Mouse (Mus musculus): ENCODE measurements around the gene Gsap.
"Not testable (repeated sequence)": the region's sequence is repeated elsewhere in the genome, so short reads cannot be mapped to it uniquely, and the experiment has no call there.

Gsap gene

GRCm38 (mm10) chr5:21320138-21320537, 134.1 kb downstream of the Gsap start:
- DNase-seq (ENCODE audit: low spot score in 2 of 2) = no peak

DNA sequence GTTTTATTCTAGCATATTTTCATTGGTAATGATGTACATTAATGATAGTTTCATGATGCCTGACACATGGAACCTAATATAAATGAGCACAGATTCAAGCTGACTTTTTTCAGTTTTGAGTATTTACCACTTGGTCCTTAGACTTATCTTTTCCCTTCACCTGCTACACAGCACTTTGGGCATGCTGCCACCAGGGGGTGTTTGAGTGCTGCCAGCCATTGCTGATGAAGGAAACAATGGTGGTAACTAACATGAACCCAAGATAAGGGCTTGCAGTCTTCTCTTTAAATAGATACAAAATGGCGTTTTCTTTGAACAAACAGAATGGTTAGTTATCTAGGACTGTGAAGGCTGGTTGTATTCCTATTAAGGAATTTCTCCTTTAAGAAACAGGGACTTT, 140.4 kb downstream of the Gsap start:
- no peak for DNase-seq (ENCODE audit: low spot score in 2 of 2)

DNA sequence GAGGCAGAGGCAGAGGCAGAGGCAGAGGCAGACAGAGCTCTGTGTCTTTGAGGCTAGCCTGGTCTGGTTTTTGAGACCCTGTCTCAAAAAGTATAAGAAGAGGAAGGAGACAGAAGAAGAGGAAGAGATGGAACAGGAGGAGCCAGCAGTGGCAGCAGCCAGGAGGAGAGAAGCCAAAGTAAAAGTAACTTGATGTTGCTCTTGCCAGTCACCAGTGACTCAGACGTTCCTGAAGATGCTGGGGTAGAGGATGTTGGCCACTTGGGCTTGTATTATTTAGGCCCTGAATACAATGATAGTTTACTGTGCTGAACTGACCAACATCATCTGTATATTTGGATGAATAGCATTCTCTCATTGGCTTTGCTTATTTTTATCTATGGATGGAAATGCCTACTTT, 142.5 kb downstream of the Gsap start:
- no peak for DNase-seq (ENCODE audit: low spot score in 2 of 2)

DNA sequence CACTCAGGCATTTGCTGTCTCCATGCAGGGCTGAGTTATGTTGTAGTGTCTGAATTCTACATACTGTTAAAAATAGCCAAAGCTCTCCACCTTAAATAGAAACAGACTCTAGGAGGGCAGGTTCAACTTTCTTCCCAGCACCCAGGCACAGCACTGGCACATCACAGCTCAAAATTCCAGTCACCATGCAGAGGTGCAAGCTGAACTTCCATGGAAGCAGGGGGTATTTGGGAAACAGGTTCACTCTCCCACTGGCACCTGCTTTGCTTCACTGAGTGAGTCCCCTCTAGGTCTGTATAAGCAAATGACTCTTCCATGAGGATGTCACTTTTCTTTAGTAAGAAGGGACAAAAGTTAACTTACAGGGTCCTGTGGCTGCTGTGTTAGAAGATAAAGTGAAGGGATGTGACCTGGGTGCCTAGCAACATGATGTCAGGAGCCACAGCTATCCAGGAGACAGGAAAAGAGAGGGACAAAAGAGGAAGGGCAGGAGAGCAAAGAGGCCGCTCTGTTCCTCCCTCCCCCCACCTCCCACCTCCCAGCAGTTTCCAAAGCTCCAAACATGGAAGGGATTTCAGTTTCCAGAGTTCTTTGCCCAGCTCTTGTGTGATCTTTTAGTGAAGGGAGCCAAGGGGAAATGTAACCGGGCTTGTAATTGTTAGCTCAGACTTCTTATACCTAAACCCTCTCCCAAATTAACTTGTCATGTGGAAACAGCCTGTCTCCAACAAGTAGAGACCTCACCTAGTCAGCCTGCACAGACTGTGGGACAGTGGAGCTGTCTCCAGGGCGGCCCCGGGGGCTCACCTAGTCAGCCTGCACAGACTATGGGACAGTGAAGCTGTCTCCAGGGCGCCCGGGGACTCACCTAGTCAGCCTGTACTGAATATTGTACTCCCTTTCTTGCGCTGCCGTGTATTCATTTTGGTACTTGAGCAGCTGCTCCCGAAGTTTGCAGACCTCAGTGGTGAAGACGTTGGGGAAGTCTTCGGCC, 143.9 kb downstream of the Gsap start:
- DNase-seq (ENCODE audit: low spot score in 2 of 2) = no peak

DNA sequence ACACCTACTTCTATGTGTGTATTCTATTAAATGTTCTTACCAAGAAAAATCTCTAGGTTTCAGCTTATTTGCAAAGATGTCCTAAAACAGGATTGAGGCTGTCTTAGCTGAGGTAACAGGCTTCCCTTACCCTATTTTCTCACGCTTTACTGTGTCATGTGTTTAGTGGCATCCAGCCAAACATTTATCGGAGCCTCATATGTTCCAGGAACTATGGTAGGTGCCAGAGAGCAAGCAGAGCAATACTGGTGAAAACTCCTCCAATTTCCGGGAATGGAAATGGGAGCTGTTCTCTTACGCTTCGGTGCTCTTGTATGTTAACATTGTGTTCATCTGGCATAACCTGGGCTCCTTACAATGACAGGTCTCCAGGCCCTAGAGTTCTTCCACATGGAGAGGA, 145.6 kb downstream of the Gsap start:
- DNase-seq (ENCODE audit: low spot score in 2 of 2) = no peak

GRCm38 (mm10) chr5:21332119-21332518, 146.1 kb downstream of the Gsap start:
- DNase-seq (ENCODE audit: low spot score in 2 of 2) = no peak

DNA sequence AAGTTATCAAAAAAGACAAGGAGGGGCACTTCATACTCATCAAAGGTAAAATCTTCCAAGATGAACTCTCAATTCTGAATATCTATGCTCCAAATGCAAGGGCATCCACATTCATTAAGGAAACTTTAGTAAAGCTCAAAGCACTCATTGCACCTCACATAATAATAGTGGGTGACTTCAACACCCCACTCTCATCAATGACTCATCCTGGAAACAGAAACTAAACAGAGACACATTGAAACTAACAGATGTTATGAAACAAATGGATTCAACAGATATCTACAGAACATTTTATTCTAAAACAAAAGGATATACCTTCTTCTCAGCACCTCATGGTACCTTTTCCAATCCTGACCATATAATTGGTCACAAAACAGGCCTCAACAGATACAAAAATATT, 156.2 kb downstream of the Gsap start:
- not testable (repeated sequence) for DNase-seq (ENCODE audit: low spot score in 2 of 2)

- no peak for DNase-seq (ENCODE audit: low spot score in 2 of 2)
Observed at GRCm38 (mm10) chr5:21348366-21348765, 162.3 kb downstream of the Gsap start.

DNA sequence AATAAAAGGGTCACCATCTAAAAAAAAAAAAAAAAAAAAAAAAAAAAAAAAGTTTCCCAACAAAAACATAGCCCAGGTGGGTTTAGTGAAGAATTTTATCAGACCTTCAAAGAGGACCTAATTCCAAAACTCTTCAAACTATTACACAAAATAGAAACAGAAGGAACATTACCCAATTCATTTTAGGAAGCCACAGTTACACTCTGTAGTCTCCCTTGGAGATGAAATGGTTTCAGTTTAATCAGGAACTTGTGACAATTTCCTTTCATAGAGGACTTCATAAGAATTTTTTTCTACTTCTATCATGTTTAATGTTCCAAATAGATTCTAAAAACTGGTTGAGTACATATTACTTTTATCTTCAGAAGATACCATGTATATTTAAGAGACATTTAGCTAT, 165.6 kb downstream of the Gsap start:
- no peak for DNase-seq (ENCODE audit: low spot score in 2 of 2)

- no peak for DNase-seq (ENCODE audit: low spot score in 2 of 2)
Observed at GRCm38 (mm10) chr5:21358648-21359047, 172.6 kb downstream of the Gsap start.

DNA sequence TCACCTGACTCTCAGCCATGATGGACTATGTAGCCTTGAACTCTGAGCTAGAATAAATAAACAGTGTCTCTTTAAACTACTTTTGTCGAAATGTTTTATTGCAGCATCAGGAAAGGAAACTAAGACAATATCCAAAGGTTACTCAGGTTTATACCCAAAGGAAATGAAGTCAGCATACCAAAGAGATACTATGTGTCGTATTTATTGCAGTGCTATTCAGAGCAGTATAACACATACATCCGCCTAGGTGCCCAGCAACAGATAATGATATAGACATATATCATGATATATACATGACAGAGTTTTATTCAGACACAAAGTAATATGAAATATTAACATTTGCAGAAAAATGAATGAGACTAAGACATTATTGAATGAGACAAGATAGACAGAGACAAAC, 177.3 kb downstream of the Gsap start:
- DNase-seq (ENCODE audit: low spot score in 2 of 2) = no peak
